Mouse (Mus musculus) heart, embryonic 11.5 days (tissue): ENCODE results near the gene Gm20075. TPM values are rescaled to one million over a fixed set of nuclear protein-coding genes. Genes with fewer than 3 reads are reported as not detected.

Experiments used
- polyA plus RNA-seq: library from polyadenylated mRNA; unstranded; fragments of >200 nt; fragmentation: Nextera tagmentation; extraction: Ambion mirVana; gene quantifications from 2 replicates; pipeline ENCODE4 v1.2.1, GENCODE M21; 2014

The Gm20075 gene
- polyA plus RNA-seq, 1 experiment from 2014 or later, result 30.8 TPM

Other genes with a start within 250 kb of the Gm20075 start
- 8.5 and 9.0 TPM in 2 replicates for gene Iqgap2, start 189.5 kb downstream of the Gm20075 start, polyA plus RNA-seq
- gene Gm17190, start 678 bp upstream of the Gm20075 start, polyA plus RNA-seq, result not detected in 2 replicates
- gene Sv2c, start 51.2 kb upstream of the Gm20075 start, polyA plus RNA-seq, result 0.69 and 1.2 TPM in 2 replicates